Mouse (Mus musculus) forebrain, embryonic 12.5 days (tissue): ENCODE results near the gene Irx4. TPM values are rescaled to one million over a fixed set of nuclear protein-coding genes. Genes with fewer than 3 reads are reported as not detected.

ENCODE experiments used
- ATAC-seq: fragments of 200-750 bp; cut with Nextera tagmentation; 2 replicates; pipeline ENCODE4 v1.8.0; 2017; ENCODE audit warnings: moderate TSS enrichment; ENCODE audit not compliant: low FRiP score
- H3K27ac ChIP-seq: fragments of 300-500 bp; sonication (generic); 2 replicates; pipeline ENCODE4 v1.5.1; 2016; ENCODE audit warnings: mild to moderate bottlenecking
- H3K27me3 ChIP-seq: fragments of 300-500 bp; sonication (generic); 2 replicates; pipeline ENCODE4 v1.6.1; 2016; ENCODE audit warnings: mild to moderate bottlenecking
- H3K36me3 ChIP-seq: fragments of 300-500 bp; sonication (generic); replicated peaks from 2 replicates; pipeline ENCODE4 v1.6.1; 2016; ENCODE audit warnings: mild to moderate bottlenecking
- H3K4me1 ChIP-seq: fragments of 300-500 bp; sonication (generic); 2 replicates; pipeline ENCODE4 v1.6.1; 2016
- H3K4me2 ChIP-seq: fragments of 300-500 bp; sonication (generic); 2 replicates; pipeline ENCODE4 v1.6.1; 2016; ENCODE audit warnings: mild to moderate bottlenecking, moderate library complexity
- H3K4me3 ChIP-seq: fragments of 300-500 bp; sonication (generic); replicated peaks from 2 replicates; pipeline ENCODE4 v1.5.1; 2016; ENCODE audit warnings: mild to moderate bottlenecking
- H3K9ac ChIP-seq: fragments of 300-500 bp; sonication (generic); 2 replicates; pipeline ENCODE4 v1.6.1; 2016; ENCODE audit warnings: mild to moderate bottlenecking
- H3K9me3 ChIP-seq: fragments of 300-500 bp; sonication (generic); 2 replicates; pipeline ENCODE4 v1.6.1; 2016
- WGBS: fragments of 180-500 bp; shearing (Covaris S2); methylation state at CpG from one replicate; pipeline ENCODE4 v1.1.7; 2016; 5-methylcytosine and 5-hydroxymethylcytosine counted together
- polyA plus RNA-seq: library from polyadenylated mRNA; unstranded; fragments of >200 nt; fragmentation: Nextera tagmentation; extraction: Ambion mirVana; gene quantifications from 2 replicates; pipeline ENCODE4 v1.2.1, GENCODE M21; 2016

Irx4 gene
- polyA plus RNA-seq, 1 experiment from 2014 or later, result 1.0 TPM

GRCm38 (mm10) chr13:73262336-73263127 is 2.3 kb downstream of the Irx4 start:
- no peaks in the 10 kb centered on the region for H3K36me3 ChIP-seq
- H3K4me3 ChIP-seq, result peak overlapping the region; percentile 2; the same call in 1 of the 2 replicates
- peaks cover 43% of the 10 kb centered on the region for H3K4me1 ChIP-seq
- no peak overlapping the region for H3K27ac ChIP-seq
- no peaks in the 10 kb centered on the region for H3K9me3 ChIP-seq
- WGBS, result 2% methylated on average over 24 of the region's 24 CpGs
- H3K27me3 ChIP-seq, result peaks cover 100% of the 10 kb centered on the region
- no peak overlapping the region for H3K9ac ChIP-seq
- peak overlapping the region; percentile 31; the same call in 1 of the 2 replicates for H3K4me2 ChIP-seq
- no peak for ATAC-seq

DNA sequence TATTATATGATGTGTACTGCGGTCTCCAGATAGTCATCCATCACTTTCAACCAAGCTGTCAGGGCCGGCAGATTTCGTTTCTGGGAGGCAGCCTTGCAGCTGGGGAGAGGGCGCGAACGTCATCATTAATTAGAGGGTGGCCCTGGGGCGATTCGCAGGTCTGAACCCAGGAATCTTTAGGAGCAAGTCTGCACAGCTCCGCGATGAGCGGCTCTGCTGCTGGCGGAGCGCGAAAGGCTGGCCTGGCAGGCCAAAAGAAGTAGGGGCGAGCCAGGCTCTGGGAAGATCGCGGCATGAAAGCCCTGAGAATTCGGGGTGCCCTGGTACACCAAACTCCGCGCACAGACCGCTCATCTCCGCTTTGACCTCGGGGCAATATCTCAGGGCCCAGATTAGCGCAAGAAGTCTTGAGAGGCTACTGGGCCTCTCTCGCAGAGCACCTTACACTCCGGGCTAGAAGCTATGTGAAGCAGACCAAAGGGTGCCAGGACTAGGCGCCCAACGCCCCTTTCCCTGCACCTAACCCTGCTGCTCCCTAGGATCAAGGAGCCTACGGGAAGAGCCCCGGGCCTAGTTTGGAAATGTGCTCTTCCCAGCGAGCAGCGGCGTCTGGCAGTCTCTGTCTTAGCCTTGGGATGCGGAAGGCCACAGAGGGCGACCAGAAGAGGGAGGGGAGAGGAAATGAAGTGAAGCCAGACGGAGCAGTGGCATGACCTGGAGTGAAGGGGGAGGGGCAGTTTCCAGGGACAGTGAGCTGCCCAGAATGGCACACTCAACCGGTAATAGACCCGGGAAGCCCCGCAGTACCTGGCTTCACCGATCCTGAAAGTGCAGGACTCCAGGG is 3.1 kb downstream of the Irx4 start:
- ATAC-seq, result no peak
- H3K27me3 ChIP-seq, result peaks cover 100% of the 10 kb centered on the region
- no peaks in the 10 kb centered on the region for H3K36me3 ChIP-seq
- H3K27ac ChIP-seq, result no peak overlapping the region
- H3K9me3 ChIP-seq, result no peaks in the 10 kb centered on the region
- H3K4me1 ChIP-seq, result peaks cover 45% of the 10 kb centered on the region
- under 1% methylated on average over 40 of the region's 40 CpGs for WGBS
- peak overlapping the region; percentile 31 for H3K4me2 ChIP-seq
- no peak overlapping the region for H3K9ac ChIP-seq
- H3K4me3 ChIP-seq, result peak overlapping the region; percentile 2

DNA sequence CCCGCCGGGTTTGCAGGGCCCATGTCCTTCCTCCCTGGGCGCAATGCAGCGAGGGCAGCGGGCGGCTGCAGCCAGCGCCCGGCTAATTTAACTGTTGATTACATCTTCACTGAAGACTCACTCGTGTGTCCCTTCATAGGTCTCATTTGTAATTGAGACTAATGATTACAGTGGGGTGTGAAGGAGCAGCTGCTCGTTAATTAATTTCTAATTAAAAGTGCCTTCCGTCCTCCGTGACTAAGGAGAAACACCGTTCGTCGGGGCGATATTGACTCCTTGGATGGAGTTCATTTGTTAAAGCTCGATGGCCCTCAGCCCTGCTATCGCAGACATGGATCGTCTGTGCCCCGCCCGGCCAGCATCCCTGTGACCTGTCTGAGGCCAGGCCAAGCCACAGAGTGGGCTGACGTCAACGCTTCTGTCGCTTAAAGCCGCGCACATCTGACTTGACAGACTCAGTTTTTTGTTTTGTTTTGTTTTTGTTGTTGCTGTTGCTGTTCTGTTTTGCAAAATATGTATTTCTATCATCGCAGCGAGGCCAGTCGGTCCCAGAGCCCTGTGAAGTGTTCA is 4.0 kb downstream of the Irx4 start:
- Histone ChIP-seq H3K4me1 (peaks cover 52% of the 10 kb centered on the region), H3K9ac (no peak overlapping the region), H3K4me2 (peak overlapping the region; percentile 31; the same call in 1 of the 2 replicates), H3K27me3 (peaks cover 100% of the 10 kb centered on the region), H3K27ac (no peak overlapping the region), H3K36me3 (no peaks in the 10 kb centered on the region), H3K9me3 (no peaks in the 10 kb centered on the region), H3K4me3 (peak overlapping the region; percentile 2; the same call in 1 of the 2 replicates)
- WGBS, result 1% methylated on average over 29 of the region's 29 CpGs
- peak; percentile 21; the same call in 1 of the 2 replicates for ATAC-seq

GRCm38 (mm10) chr13:73264831-73265230 is 4.6 kb downstream of the Irx4 start:
- 7% methylated on average over 8 of the region's 8 CpGs for WGBS
- H3K4me3 ChIP-seq, result no peak overlapping the region
- peaks cover 100% of the 10 kb centered on the region for H3K27me3 ChIP-seq
- no peak overlapping the region for H3K9ac ChIP-seq
- H3K4me2 ChIP-seq, result no peak overlapping the region
- H3K27ac ChIP-seq, result no peak overlapping the region
- no peak for ATAC-seq
- H3K4me1 ChIP-seq, result peaks cover 52% of the 10 kb centered on the region
- H3K36me3 ChIP-seq, result no peaks in the 10 kb centered on the region
- no peaks in the 10 kb centered on the region for H3K9me3 ChIP-seq

DNA sequence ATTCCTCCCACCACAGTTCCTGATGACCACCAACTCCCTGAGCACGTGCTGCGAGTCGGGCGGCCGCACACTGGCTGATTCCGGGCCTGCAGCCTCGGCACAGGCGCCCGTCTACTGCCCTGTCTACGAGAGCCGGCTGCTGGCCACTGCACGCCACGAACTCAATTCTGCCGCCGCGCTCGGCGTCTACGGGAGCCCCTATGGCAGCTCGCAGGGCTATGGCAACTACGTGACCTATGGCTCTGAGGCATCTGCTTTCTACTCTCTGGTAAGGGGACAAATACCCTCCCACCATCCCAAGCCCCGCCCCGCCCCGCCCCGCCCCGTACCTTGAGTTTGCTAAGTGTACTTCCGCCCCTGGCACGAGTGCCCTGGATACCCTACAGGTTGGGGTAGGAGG is 5.2 kb downstream of the Irx4 start:
- Histone ChIP-seq H3K27ac (no peak overlapping the region), H3K9ac (no peak overlapping the region), H3K4me3 (peak overlapping the region; percentile 24), H3K4me2 (peak overlapping the region; percentile 41), H3K36me3 (no peaks in the 10 kb centered on the region), H3K4me1 (peaks cover 47% of the 10 kb centered on the region), H3K27me3 (peaks cover 100% of the 10 kb centered on the region), H3K9me3 (no peaks in the 10 kb centered on the region)
- ATAC-seq, result peak; percentile 47; the same call in 1 of the 2 replicates
- 1% methylated on average over 28 of the region's 28 CpGs for WGBS

DNA sequence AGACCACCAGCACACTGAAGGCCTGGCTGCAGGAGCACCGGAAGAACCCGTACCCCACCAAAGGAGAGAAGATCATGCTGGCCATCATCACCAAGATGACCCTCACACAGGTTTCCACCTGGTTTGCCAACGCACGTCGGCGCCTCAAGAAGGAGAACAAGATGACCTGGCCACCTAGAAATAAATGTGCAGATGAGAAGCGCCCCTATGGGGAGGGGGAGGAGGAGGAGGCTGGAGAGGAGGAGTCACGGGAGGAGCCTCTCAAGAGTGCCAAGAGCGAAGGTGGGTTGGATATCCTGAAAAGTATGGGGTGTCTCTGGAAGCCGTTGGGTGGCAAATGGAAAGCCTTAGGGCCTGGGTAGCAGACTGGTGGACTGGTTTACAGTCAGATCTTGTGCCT is 7.3 kb downstream of the Irx4 start:
- no peak for ATAC-seq
- Histone ChIP-seq H3K4me1 (peaks cover 59% of the 10 kb centered on the region), H3K27me3 (peaks cover 100% of the 10 kb centered on the region), H3K4me3 (no peak overlapping the region), H3K27ac (no peak overlapping the region), H3K9me3 (no peaks in the 10 kb centered on the region), H3K9ac (no peak overlapping the region), H3K4me2 (no peak overlapping the region), H3K36me3 (no peaks in the 10 kb centered on the region)
- 4% methylated on average over 10 of the region's 10 CpGs for WGBS

DNA sequence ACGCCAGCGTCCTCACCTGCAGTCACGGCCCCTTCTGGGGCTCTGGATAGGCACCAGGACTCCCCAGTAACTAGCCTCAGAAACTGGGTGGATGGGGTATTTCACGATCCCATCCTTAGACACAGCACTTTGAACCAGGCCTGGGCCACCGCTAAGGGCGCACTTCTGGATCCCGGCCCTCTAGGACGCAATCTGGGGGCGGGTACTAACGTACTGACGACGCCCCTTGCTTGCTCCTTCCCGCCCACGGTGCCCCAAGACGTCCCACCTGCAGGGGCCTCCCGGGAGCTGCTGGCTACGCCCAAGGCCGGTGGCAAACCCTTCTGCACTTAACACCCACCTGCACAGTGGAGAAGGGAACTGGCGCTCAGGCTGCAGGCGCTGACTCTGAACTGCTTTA is 8.4 kb downstream of the Irx4 start:
- Histone ChIP-seq H3K36me3 (no peaks in the 10 kb centered on the region), H3K4me1 (peaks cover 48% of the 10 kb centered on the region), H3K27me3 (peaks cover 100% of the 10 kb centered on the region), H3K4me2 (peak overlapping the region; percentile 13; the same call in 1 of the 2 replicates), H3K4me3 (0 out of 2 replicates have a peak overlapping the region, but pooled peaks have one; percentile 8), H3K9ac (no peak overlapping the region), H3K9me3 (no peaks in the 10 kb centered on the region), H3K27ac (no peak overlapping the region)
- ATAC-seq, result no peak
- WGBS, result under 1% methylated on average over 20 of the region's 20 CpGs

- 7% methylated on average over 15 of the region's 15 CpGs for WGBS
These were observed 9.0 kb downstream of the Irx4 start for GRCm38 (mm10) chr13:73269251-73269650.

GRCm38 (mm10) chr13:73269891-73270290 is 9.6 kb downstream of the Irx4 start:
- Histone ChIP-seq H3K9ac (no peak overlapping the region), H3K27ac (no peak overlapping the region), H3K9me3 (no peaks in the 10 kb centered on the region), H3K36me3 (no peaks in the 10 kb centered on the region), H3K4me1 (peaks cover 36% of the 10 kb centered on the region), H3K27me3 (peaks cover 100% of the 10 kb centered on the region), H3K4me3 (no peak overlapping the region), H3K4me2 (no peak overlapping the region)
- WGBS, result 11% methylated on average over 3 of the region's 3 CpGs
- ATAC-seq, result no peak

More at GRCm38 (mm10) chr13:73269251-73269650, 9.0 kb downstream of the Irx4 start:
- H3K4me1 ChIP-seq, result peaks cover 42% of the 10 kb centered on the region
- H3K4me2 ChIP-seq, result no peak overlapping the region
- H3K27me3 ChIP-seq, result peaks cover 100% of the 10 kb centered on the region
- no peak overlapping the region for H3K9ac ChIP-seq
- H3K9me3 ChIP-seq, result no peaks in the 10 kb centered on the region
- no peaks in the 10 kb centered on the region for H3K36me3 ChIP-seq
- ATAC-seq, result no peak
- no peak overlapping the region for H3K27ac ChIP-seq
- no peak overlapping the region for H3K4me3 ChIP-seq

GRCm38 (mm10) chr13:73270451-73271081 is 10.3 kb downstream of the Irx4 start:
- H3K4me2 ChIP-seq, result no peak overlapping the region
- H3K9me3 ChIP-seq, result no peaks in the 10 kb centered on the region
- no peak for ATAC-seq
- no peaks in the 10 kb centered on the region for H3K36me3 ChIP-seq
- no peak overlapping the region for H3K4me3 ChIP-seq
- peaks cover 31% of the 10 kb centered on the region for H3K4me1 ChIP-seq
- H3K9ac ChIP-seq, result no peak overlapping the region
- 2% methylated on average over 22 of the region's 22 CpGs for WGBS
- H3K27me3 ChIP-seq, result peaks cover 100% of the 10 kb centered on the region
- H3K27ac ChIP-seq, result no peak overlapping the region

GRCm38 (mm10) chr13:73271336-73272242 is 11.3 kb downstream of the Irx4 start:
- under 1% methylated on average over 53 of the region's 53 CpGs for WGBS
- Histone ChIP-seq H3K9me3 (no peaks in the 10 kb centered on the region), H3K27ac (no peak overlapping the region), H3K4me1 (peaks cover 30% of the 10 kb centered on the region), H3K36me3 (no peaks in the 10 kb centered on the region), H3K4me2 (peak overlapping the region; percentile 45), H3K27me3 (peaks cover 100% of the 10 kb centered on the region), H3K9ac (no peak overlapping the region), H3K4me3 (peak overlapping the region; percentile 29)
- ATAC-seq, result no peak; the same call in 1 of the 2 replicates
